In the genomic region with DNA sequence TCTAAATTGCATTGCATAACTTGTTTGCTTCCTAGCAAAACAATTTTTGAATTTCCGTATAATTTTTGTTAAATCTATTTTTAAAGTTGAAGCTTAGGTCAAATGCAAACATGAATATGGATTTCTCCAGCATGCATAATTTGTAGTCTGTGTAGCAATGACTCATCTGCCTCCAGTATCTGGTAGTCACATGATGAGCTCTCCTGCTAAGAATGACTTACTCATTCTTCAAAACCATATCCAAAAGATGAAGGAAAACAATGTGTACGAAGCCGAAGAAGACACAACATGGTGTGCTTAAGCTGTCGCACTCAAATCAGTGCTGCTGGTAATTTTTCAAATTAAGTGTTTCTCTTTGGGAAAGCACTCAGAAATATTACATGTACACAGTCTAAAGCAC, we compare ENCODE assay signal across 27 mouse cellular contexts.
DNase-seq lines count a peak whose midpoint lies in the region; ATAC-seq and TF ChIP-seq lines count a peak whose summit lies in the region.
"Had no signal": no experiment of that assay in that cellular context is flagged by ENCODE, and none has a peak within 500 bp of the region (broad histone marks: within the 10 kb centered on the region; RNA-seq: fewer than 3 reads in every experiment).

No protein-coding gene starts in this region.

- H3K4me2 ChIP-seq in forebrain, postnatal 0 days (ENCODE audit: low read depth) = no peak overlapping the region
- H3K4me2 ChIP-seq in forebrain, embryonic 11.5 days (ENCODE audit: low read depth, low read length, severe bottlenecking) = no peak overlapping the region
- no peak overlapping the region for H3K4me2 ChIP-seq in stomach, postnatal 0 days (replicated peaks; ENCODE audit: low read depth)
- H3K4me2 ChIP-seq: forebrain, embryonic 13.5 days; heart, embryonic 11.5 days; intestine, embryonic 15.5 days; midbrain, embryonic 11.5 days had no signal

- H3K36me3 ChIP-seq in forebrain, postnatal 0 days (ENCODE audit: insufficient read depth) = no peaks in the 10 kb centered on the region
- H3K36me3 ChIP-seq in forebrain, embryonic 11.5 days (ENCODE audit: control insufficient read depth, insufficient read depth, low read length) = no peaks in the 10 kb centered on the region
- no peaks in the 10 kb centered on the region for H3K36me3 ChIP-seq in C2C12 (ENCODE audit: control insufficient read depth, insufficient read depth)
- no peaks in the 10 kb centered on the region for H3K36me3 ChIP-seq in stomach, postnatal 0 days (ENCODE audit: control insufficient read depth, insufficient read depth, low read length)
- H3K36me3 ChIP-seq: hindbrain, embryonic 10.5 days; intestine, embryonic 15.5 days; limb, embryonic 10.5 days had no signal

- no peaks in the 10 kb centered on the region for H3K79me3 ChIP-seq in C2C12 (ENCODE audit: low read depth)

- intact Hi-C loops in left cerebral cortex, adult 2 months (cut with DNase I) = loop anchor here (2.0 kb wide), 1 partner anchor 418 kb away; no protein-coding TSS in a partner anchor
- intact Hi-C loops in left cerebral cortex, postnatal 36 days (cut with DNase I) = loop anchor here (1.0 kb wide), 1 partner anchor 14 kb away; no protein-coding TSS in a partner anchor

- WGBS in forebrain, postnatal 0 days = 62% methylated on average over 4 of the region's 4 CpGs
- 87% methylated on average over 4 of the region's 4 CpGs for WGBS in forebrain, embryonic 11.5 days
- 48% methylated on average over 4 of the region's 4 CpGs for WGBS in stomach, postnatal 0 days

- TF ChIP-seq POLR2A in brain, embryonic 14.5 days (IDR thresholded peaks at IDR 0.05; ENCODE audit: borderline replicate concordance, extremely low read depth, insufficient read depth, insufficient read length, poor library complexity, severe bottlenecking) = no peak

- H3K9ac ChIP-seq in forebrain, postnatal 0 days = no peak overlapping the region
- no peak overlapping the region for H3K9ac ChIP-seq in forebrain, embryonic 11.5 days (ENCODE audit: low read length)
- no peak overlapping the region for H3K9ac ChIP-seq in stomach, postnatal 0 days (ENCODE audit: low read length)
- H3K9ac ChIP-seq: forebrain, embryonic 13.5 days; intestine, embryonic 15.5 days had no signal

- DNase-seq in forebrain, postnatal 0 days = peak; percentile 7
- no peak for DNase-seq in forebrain, embryonic 11.5 days (ENCODE audit: low spot score)
- no peak for DNase-seq in left cerebral cortex, adult 2 months (ENCODE audit: extremely low spot score in 1 of 2, low spot score in 2 of 2)
- no peak for DNase-seq in left cerebral cortex, postnatal 36 days (ENCODE audit: low spot score in 2 of 2)
- peak; percentile 8 for DNase-seq in brain, embryonic 14.5 days (ENCODE audit: low read depth)
- DNase-seq in kidney, postnatal 14 days = no peak
- DNase-seq in stomach, postnatal 0 days (ENCODE audit: low spot score) = no peak
- DNase-seq: adrenal gland, postnatal 36 days; cerebellum, adult 11-12 months; cerebellum, postnatal 10 days; gastrocnemius, postnatal 14 days; heart, adult 11 months; kidney, adult 8-10 months; kidney, postnatal 25 days; liver; lung, postnatal 10 days; right cerebral cortex, postnatal 25 days; spleen, adult 18-20 months; thymus, postnatal 14 days had no signal

- H3K9me3 ChIP-seq in forebrain, postnatal 0 days (ENCODE audit: low read length) = no peaks in the 10 kb centered on the region
- no peaks in the 10 kb centered on the region for H3K9me3 ChIP-seq in forebrain, embryonic 11.5 days (ENCODE audit: control insufficient read depth, low read length)
- no peaks in the 10 kb centered on the region for H3K9me3 ChIP-seq in stomach, postnatal 0 days (ENCODE audit: control insufficient read depth, low read length)
- H3K9me3 ChIP-seq: forebrain, embryonic 13.5 days; hindbrain, embryonic 10.5 days; intestine, embryonic 15.5 days; limb, embryonic 10.5 days had no signal

- no peaks in the 10 kb centered on the region for H3K4me1 ChIP-seq in forebrain, postnatal 0 days (ENCODE audit: insufficient read depth)
- no peaks in the 10 kb centered on the region for H3K4me1 ChIP-seq in forebrain, embryonic 11.5 days (replicated peaks; ENCODE audit: control insufficient read depth, insufficient read depth, low read length)
- no peaks in the 10 kb centered on the region for H3K4me1 ChIP-seq in stomach, postnatal 0 days (replicated peaks; ENCODE audit: control insufficient read depth, insufficient read depth)
- H3K4me1 ChIP-seq: forebrain, embryonic 13.5 days; hindbrain, embryonic 10.5 days; intestine, embryonic 15.5 days; limb, embryonic 10.5 days had no signal

- H3K4me3 ChIP-seq in forebrain, postnatal 0 days (ENCODE audit: low read depth, low read length) = no peak overlapping the region
- no peak overlapping the region for H3K4me3 ChIP-seq in forebrain, embryonic 11.5 days (ENCODE audit: low read depth, low read length)
- no peak overlapping the region for H3K4me3 ChIP-seq in left cerebral cortex, adult 2 months
- H3K4me3 ChIP-seq in C2C12 (ENCODE audit: insufficient read depth, poor library complexity, severe bottlenecking) = no peak overlapping the region
- no peak overlapping the region for H3K4me3 ChIP-seq in stomach, postnatal 0 days (ENCODE audit: low read depth, low read length)
- H3K4me3 ChIP-seq: forebrain, embryonic 13.5 days; hindbrain, embryonic 10.5 days; intestine, embryonic 15.5 days; limb, embryonic 10.5 days had no signal

- H3K27ac ChIP-seq in forebrain, postnatal 0 days (ENCODE audit: low read depth, low read length) = no peak overlapping the region
- H3K27ac ChIP-seq in forebrain, embryonic 11.5 days (ENCODE audit: low read depth, low read length) = no peak overlapping the region
- H3K27ac ChIP-seq in left cerebral cortex, adult 2 months = peak overlapping the region; percentile 10; the same call in 1 of the 2 replicates
- no peak overlapping the region for H3K27ac ChIP-seq in stomach, postnatal 0 days (replicated peaks)
- H3K27ac ChIP-seq: forebrain, embryonic 13.5 days; hindbrain, embryonic 10.5 days; intestine, embryonic 15.5 days; limb, embryonic 10.5 days had no signal

- H3K79me2 ChIP-seq in C2C12 (ENCODE audit: control insufficient read depth, insufficient read depth) = no peaks in the 10 kb centered on the region

- H3ac ChIP-seq in C2C12 (ENCODE audit: control insufficient read depth, insufficient read length, low read depth) = no peak overlapping the region

- H3K27me3 ChIP-seq in forebrain, postnatal 0 days (ENCODE audit: insufficient read depth, low read length) = no peaks in the 10 kb centered on the region
- H3K27me3 ChIP-seq in forebrain, embryonic 11.5 days (ENCODE audit: control insufficient read depth, insufficient read depth, low read length) = no peaks in the 10 kb centered on the region
- H3K27me3 ChIP-seq in C2C12 (ENCODE audit: control insufficient read depth, insufficient read depth, insufficient read length) = no peaks in the 10 kb centered on the region
- no peaks in the 10 kb centered on the region for H3K27me3 ChIP-seq in stomach, postnatal 0 days (ENCODE audit: control insufficient read depth, insufficient read depth, low read length)
- H3K27me3 ChIP-seq: forebrain, embryonic 13.5 days; intestine, embryonic 15.5 days had no signal

- peak; percentile 61; the same call in 1 of the 2 replicates for ATAC-seq in forebrain, postnatal 0 days
- ATAC-seq in forebrain, embryonic 11.5 days (replicated peaks; ENCODE audit: low FRiP score) = no peak
- no peak for ATAC-seq in stomach, postnatal 0 days (ENCODE audit: low FRiP score, low TSS enrichment)
- ATAC-seq: forebrain, embryonic 13.5 days; hindbrain, embryonic 16.5 days; intestine, embryonic 15.5 days had no signal

- TF ChIP-seq CTCF in forebrain, postnatal 0 days (IDR thresholded peaks at IDR 0.05; ENCODE audit: low read depth) = no peak
- no peak for TF ChIP-seq CTCF in left cerebral cortex, adult 2 months (IDR thresholded peaks at IDR 0.05)
- no peak for TF ChIP-seq CTCF in C2C12 (IDR thresholded peaks at IDR 0.05; ENCODE audit: control insufficient read depth, insufficient read depth, insufficient read length)
- TF ChIP-seq CTCF in brain, embryonic 14.5 days (IDR thresholded peaks at IDR 0.05; ENCODE audit: borderline replicate concordance, extremely low read depth, insufficient read depth, insufficient read length) = no peak
- TF ChIP-seq CTCF in stomach, postnatal 0 days (IDR thresholded peaks at IDR 0.05; ENCODE audit: low read depth) = no peak

- no peak for TF ChIP-seq EP300 in stomach, postnatal 0 days (optimal IDR thresholded peaks at IDR 0.05)

TF ChIP-seq in C2C12, 6 proteins besides CTCF, POLR2A, EP300 and RAD21:
- TF ChIP-seq USF1 (IDR thresholded peaks at IDR 0.05; ENCODE audit: low read depth) (peak; percentile 99), MYOD1 (IDR thresholded peaks at IDR 0.05; ENCODE audit: control insufficient read depth, insufficient read length, low read depth) (no peak), CEBPB (IDR thresholded peaks at IDR 0.05; ENCODE audit: low read depth) (peak; percentile 0), FOSL1 (IDR thresholded peaks at IDR 0.05; ENCODE audit: insufficient read depth, low read length, poor library complexity, severe bottlenecking) (peak; percentile 83), MYOG (IDR thresholded peaks at IDR 0.05; ENCODE audit: control insufficient read depth, extremely low read depth, insufficient read length) (no peak), MAX (IDR thresholded peaks at IDR 0.05) (peak; percentile 54)

Comparison
In these comparisons a context has a peak if more than half of its experiments do, and no peak if none do; other contexts are left out.
1. DNase-seq: peak in forebrain, postnatal 0 days (single experiment) and brain, embryonic 14.5 days (single experiment); none in forebrain, embryonic 11.5 days (single experiment), left cerebral cortex, adult 2 months (0 of 2), left cerebral cortex, postnatal 36 days (0 of 2), kidney, postnatal 14 days (single experiment) and stomach, postnatal 0 days (single experiment).